Mouse (Mus musculus) forebrain, embryonic 15.5 days (tissue): ENCODE measurements around the gene Sept10. TPM values are rescaled to one million over a fixed set of nuclear protein-coding genes. Genes with fewer than 3 reads are reported as not detected.

Source experiments
- ATAC-seq: fragments of 200-750 bp; cut with Nextera tagmentation; replicated peaks from 2 replicates; pipeline ENCODE4 v1.8.0; 2017; ENCODE audit warnings: mild to moderate bottlenecking, moderate TSS enrichment, moderate library complexity
- H3K27ac ChIP-seq: fragments of 300-500 bp; sonication (generic); replicated peaks from 2 replicates; pipeline ENCODE4 v1.5.1; 2015; ENCODE audit warnings: mild to moderate bottlenecking, inconsistent platforms
- H3K27me3 ChIP-seq: fragments of 300-500 bp; sonication (generic); 2 replicates; pipeline ENCODE4 v1.6.1; 2015; ENCODE audit warnings: inconsistent platforms
- H3K36me3 ChIP-seq: fragments of 300-500 bp; sonication (generic); 2 replicates; pipeline ENCODE4 v1.6.1; 2015; ENCODE audit warnings: mild to moderate bottlenecking, inconsistent platforms
- H3K4me1 ChIP-seq: fragments of 300-500 bp; sonication (generic); 2 replicates; pipeline ENCODE4 v1.6.1; 2015; ENCODE audit warnings: inconsistent platforms
- H3K4me2 ChIP-seq: fragments of 300-500 bp; sonication (generic); replicated peaks from 2 replicates; pipeline ENCODE4 v1.6.1; 2015; ENCODE audit warnings: mild to moderate bottlenecking, inconsistent platforms
- H3K4me3 ChIP-seq: fragments of 300-500 bp; sonication (generic); 2 replicates; pipeline ENCODE4 v1.5.1; 2015; ENCODE audit warnings: mild to moderate bottlenecking, inconsistent platforms
- H3K9ac ChIP-seq: fragments of 300-500 bp; sonication (generic); replicated peaks from 2 replicates; pipeline ENCODE4 v1.6.1; 2015; ENCODE audit warnings: mild to moderate bottlenecking, inconsistent platforms
- H3K9me3 ChIP-seq: fragments of 300-500 bp; sonication (generic); 2 replicates; pipeline ENCODE4 v1.6.1; 2016; ENCODE audit warnings: inconsistent platforms
- WGBS: fragments of 180-500 bp; shearing (Covaris S2); methylation state at CpG from one replicate; pipeline ENCODE4 v1.1.7; 2015; ENCODE audit warnings: mixed read lengths; 5-methylcytosine and 5-hydroxymethylcytosine counted together
- polyA plus RNA-seq: library from polyadenylated mRNA; unstranded; fragments of >200 nt; fragmentation: Nextera tagmentation; extraction: Ambion mirVana; gene quantifications from 2 replicates; pipeline ENCODE4 v1.2.1, GENCODE M21; 2015

The Sept10 gene
- polyA plus RNA-seq: 25.2 and 25.8 TPM in 2 replicates

- H3K36me3 ChIP-seq: no peaks in the 10 kb centered on the region
- H3K4me1 ChIP-seq: peaks cover 38% of the 10 kb centered on the region
- no peaks in the 10 kb centered on the region for H3K9me3 ChIP-seq
- peak; percentile 97 for ATAC-seq
- peak within 1 kb of the TSS; percentile 97 for H3K27ac ChIP-seq
- peak within 1 kb of the TSS; percentile 88 for H3K4me3 ChIP-seq
- under 1% methylated on average over 84 of the region's 84 CpGs for WGBS
- peak within 1 kb of the TSS; percentile 99 for H3K4me2 ChIP-seq
- H3K27me3 ChIP-seq: no peaks in the 10 kb centered on the region
- H3K9ac ChIP-seq: peak within 1 kb of the TSS; percentile 84
Measured at GRCm38 (mm10) chr10:59221473-59222270, at the start of gene Sept10, which contains the start of gene Sowahc. Gene Sept10 (minus strand): TSS chr10:59221847. Gene Sowahc (plus strand): TSS chr10:59221953.

GRCm38 (mm10) chr10:59268754-59269153 is 47.1 kb upstream of the Sept10 start:
- Histone ChIP-seq H3K27ac (no peak overlapping the region), H3K9ac (no peak overlapping the region), H3K27me3 (no peaks in the 10 kb centered on the region), H3K4me1 (no peaks in the 10 kb centered on the region), H3K4me3 (no peak overlapping the region), H3K4me2 (no peak overlapping the region), H3K36me3 (no peaks in the 10 kb centered on the region), H3K9me3 (no peaks in the 10 kb centered on the region)
- WGBS: 59% methylated on average over 3 of the region's 3 CpGs
- no peak for ATAC-seq

- no peak overlapping the region for H3K9ac ChIP-seq
- H3K27ac ChIP-seq: no peak overlapping the region
- no peak for ATAC-seq
- H3K4me3 ChIP-seq: no peak overlapping the region
- H3K4me1 ChIP-seq: no peaks in the 10 kb centered on the region
- H3K9me3 ChIP-seq: no peaks in the 10 kb centered on the region
- no peak overlapping the region for H3K4me2 ChIP-seq
- 66% methylated on average over 4 of the region's 4 CpGs for WGBS
- no peaks in the 10 kb centered on the region for H3K36me3 ChIP-seq
- H3K27me3 ChIP-seq: no peaks in the 10 kb centered on the region
Measured at GRCm38 (mm10) chr10:59268109-59268508, 46.5 kb upstream of the Sept10 start.

GRCm38 (mm10) chr10:59267275-59267674 is 45.6 kb upstream of the Sept10 start:
- no peak overlapping the region for H3K27ac ChIP-seq
- WGBS: 85% methylated on average over 2 of the region's 2 CpGs
- no peaks in the 10 kb centered on the region for H3K36me3 ChIP-seq
- H3K9me3 ChIP-seq: no peaks in the 10 kb centered on the region
- H3K4me2 ChIP-seq: no peak overlapping the region
- H3K4me3 ChIP-seq: no peak overlapping the region
- H3K4me1 ChIP-seq: 0 out of 2 replicates have a peak, but pooled peaks cover 2% of the 10 kb centered on the region
- ATAC-seq: no peak
- no peak overlapping the region for H3K9ac ChIP-seq
- H3K27me3 ChIP-seq: no peaks in the 10 kb centered on the region

- H3K9me3 ChIP-seq: no peaks in the 10 kb centered on the region
- 81% methylated on average over 1 of the region's 1 CpGs for WGBS
- no peak overlapping the region for H3K4me3 ChIP-seq
- ATAC-seq: no peak
- H3K4me2 ChIP-seq: no peak overlapping the region
- no peaks in the 10 kb centered on the region for H3K36me3 ChIP-seq
- no peak overlapping the region for H3K27ac ChIP-seq
- no peak overlapping the region for H3K9ac ChIP-seq
- H3K4me1 ChIP-seq: peaks cover 6% of the 10 kb centered on the region; the same call in 1 of the 2 replicates
- no peaks in the 10 kb centered on the region for H3K27me3 ChIP-seq
Measured at GRCm38 (mm10) chr10:59266097-59266496, 44.5 kb upstream of the Sept10 start.

GRCm38 (mm10) chr10:59265674-59266073 is 44.0 kb upstream of the Sept10 start:
- Histone ChIP-seq H3K9ac (no peak overlapping the region), H3K27me3 (no peaks in the 10 kb centered on the region), H3K27ac (no peak overlapping the region), H3K4me3 (no peak overlapping the region), H3K4me2 (no peak overlapping the region), H3K4me1 (peaks cover 6% of the 10 kb centered on the region; the same call in 1 of the 2 replicates), H3K36me3 (no peaks in the 10 kb centered on the region), H3K9me3 (no peaks in the 10 kb centered on the region)
- no peak for ATAC-seq
- 68% methylated on average over 4 of the region's 4 CpGs for WGBS

- no peak for ATAC-seq
- no peak overlapping the region for H3K27ac ChIP-seq
- H3K27me3 ChIP-seq: no peaks in the 10 kb centered on the region
- H3K9me3 ChIP-seq: no peaks in the 10 kb centered on the region
- H3K4me2 ChIP-seq: no peak overlapping the region
- H3K36me3 ChIP-seq: no peaks in the 10 kb centered on the region
- no peak overlapping the region for H3K9ac ChIP-seq
- WGBS: 86% methylated on average over 7 of the region's 7 CpGs
- peaks cover 7% of the 10 kb centered on the region; the same call in 1 of the 2 replicates for H3K4me1 ChIP-seq
- H3K4me3 ChIP-seq: no peak overlapping the region
Measured at GRCm38 (mm10) chr10:59265067-59265466, 43.4 kb upstream of the Sept10 start.

GRCm38 (mm10) chr10:59262979-59263378 is 41.3 kb upstream of the Sept10 start:
- Histone ChIP-seq H3K36me3 (no peaks in the 10 kb centered on the region), H3K9me3 (no peaks in the 10 kb centered on the region), H3K4me1 (peaks cover 13% of the 10 kb centered on the region), H3K27ac (no peak overlapping the region), H3K9ac (no peak overlapping the region), H3K27me3 (no peaks in the 10 kb centered on the region), H3K4me3 (no peak overlapping the region), H3K4me2 (no peak overlapping the region)
- ATAC-seq: no peak
- WGBS: 68% methylated on average over 7 of the region's 7 CpGs

GRCm38 (mm10) chr10:59262021-59262420 is 40.4 kb upstream of the Sept10 start:
- Histone ChIP-seq H3K4me3 (no peak overlapping the region), H3K27ac (no peak overlapping the region), H3K4me2 (no peak overlapping the region), H3K9ac (no peak overlapping the region), H3K36me3 (no peaks in the 10 kb centered on the region), H3K4me1 (peaks cover 13% of the 10 kb centered on the region), H3K9me3 (no peaks in the 10 kb centered on the region), H3K27me3 (no peaks in the 10 kb centered on the region)
- WGBS: 76% methylated on average over 1 of the region's 1 CpGs
- ATAC-seq: no peak

GRCm38 (mm10) chr10:59261603-59262002 is 40.0 kb upstream of the Sept10 start:
- H3K4me2 ChIP-seq: no peak overlapping the region
- no peaks in the 10 kb centered on the region for H3K9me3 ChIP-seq
- H3K27me3 ChIP-seq: no peaks in the 10 kb centered on the region
- no peak overlapping the region for H3K4me3 ChIP-seq
- no peak overlapping the region for H3K27ac ChIP-seq
- WGBS: 53% methylated on average over 3 of the region's 3 CpGs
- peaks cover 13% of the 10 kb centered on the region for H3K4me1 ChIP-seq
- H3K36me3 ChIP-seq: no peaks in the 10 kb centered on the region
- no peak overlapping the region for H3K9ac ChIP-seq
- ATAC-seq: no peak

GRCm38 (mm10) chr10:59259572-59259971 is 37.9 kb upstream of the Sept10 start:
- Histone ChIP-seq H3K4me2 (no peak overlapping the region), H3K27ac (no peak overlapping the region), H3K9me3 (no peaks in the 10 kb centered on the region), H3K4me1 (peaks cover 13% of the 10 kb centered on the region), H3K27me3 (no peaks in the 10 kb centered on the region), H3K36me3 (no peaks in the 10 kb centered on the region), H3K4me3 (no peak overlapping the region), H3K9ac (no peak overlapping the region)
- 61% methylated on average over 6 of the region's 6 CpGs for WGBS
- ATAC-seq: no peak

- no peak for ATAC-seq
- Histone ChIP-seq H3K4me3 (no peak overlapping the region), H3K9ac (no peak overlapping the region), H3K27me3 (no peaks in the 10 kb centered on the region), H3K27ac (no peak overlapping the region), H3K36me3 (no peaks in the 10 kb centered on the region), H3K4me2 (no peak overlapping the region), H3K9me3 (no peaks in the 10 kb centered on the region), H3K4me1 (peaks cover 7% of the 10 kb centered on the region; the same call in 1 of the 2 replicates)
- WGBS: 93% methylated on average over 2 of the region's 2 CpGs
Measured at GRCm38 (mm10) chr10:59256533-59256932, 34.9 kb upstream of the Sept10 start.
